Mouse (Mus musculus) G1E (cell line): Measurements from ENCODE around the gene Smok3c. TPM values are rescaled to one million over a fixed set of nuclear protein-coding genes. Genes with fewer than 3 reads are reported as not detected.

Experiments
- ATAC-seq: 2 replicates; pipeline ENCODE4 v1.8.0; 2016; ENCODE audit warnings: mild to moderate bottlenecking; ENCODE audit not compliant: insufficient number of reproducible peaks, poor library complexity, low FRiP score, severe bottlenecking; ENCODE audit errors: extremely low read depth
- DNase-seq: peaks from one replicate; pipeline ENCODE4 v3.0.0; 2012; ENCODE audit warnings: low spot score
- H3K27me3 ChIP-seq: 2 replicates; pipeline ENCODE4 v1.6.1; 2012; ENCODE audit warnings: mild to moderate bottlenecking, low read length, inconsistent platforms; ENCODE audit not compliant: insufficient read depth
- H3K36me3 ChIP-seq: replicated peaks from 2 replicates; pipeline ENCODE3; 2012; ENCODE audit warnings: mild to moderate bottlenecking, inconsistent platforms
- H3K4me1 ChIP-seq: 2 replicates; pipeline ENCODE4 v1.6.1; 2012; ENCODE audit warnings: low read depth, low read length, inconsistent platforms, mixed read lengths; ENCODE audit not compliant: insufficient read depth
- H3K4me3 ChIP-seq: 2 replicates; pipeline ENCODE4 v1.5.1; 2012; ENCODE audit warnings: low read depth, mild to moderate bottlenecking, inconsistent platforms, low read length, moderate library complexity, mixed read lengths
- H3K9me3 ChIP-seq: replicated peaks from 2 replicates; pipeline ENCODE4 v1.6.1; 2012; ENCODE audit warnings: inconsistent platforms
- CTCF ChIP-seq: IDR thresholded peaks from 2 replicates; pipeline ENCODE4 v1.5.1; 2012; ENCODE audit warnings: low read depth, low read length, inconsistent platforms, mixed read lengths
- GATA1 ChIP-seq: IDR thresholded peaks from 2 replicates; pipeline ENCODE4 v1.6.1; 2012; ENCODE audit warnings: borderline replicate concordance, low read length, inconsistent platforms, mixed read lengths
- GATA2 ChIP-seq: IDR thresholded peaks from 2 replicates; pipeline ENCODE4 v1.6.1; 2012; ENCODE audit warnings: low read depth, low read length, inconsistent platforms, borderline replicate concordance
- POLR2AphosphoS5 ChIP-seq: IDR thresholded peaks from 2 replicates; pipeline ENCODE4 v1.6.1; 2012; ENCODE audit warnings: low read depth, low read length, inconsistent platforms; ENCODE audit not compliant: insufficient replicate concordance
- TAL1 ChIP-seq: conservative IDR thresholded peaks from 2 replicates; pipeline ENCODE4 v1.6.1; 2012; ENCODE audit warnings: low read depth, low read length, inconsistent platforms, mixed read lengths
- polyA plus RNA-seq: library from polyadenylated mRNA; stranded (reverse); fragments of >175 nt; gene quantifications from 2 replicates; pipeline ENCODE4 v1.2.3, GENCODE M21; 2012
- total RNA-seq, 2 experiments: library from RNA; stranded (forward) in 1 of 2; stranded (reverse) in 1 of 2; fragments of 200-1000 nt in 1 of 2; fragments of >200 nt in 1 of 2; fragmentation: Nextera tagmentation in 1 of 2; gene quantifications; 2 replicates each; pipeline ENCODE4 v1.2.3; 2014 to 2017

Gene Smok3c
- total and polyA plus RNA-seq, 3 experiments = 0.11 TPM; not detected in 2

- ATAC-seq (no peak), DNase-seq (no peak)
- Histone ChIP-seq H3K9me3 (0 out of 2 replicates have a peak, but pooled peaks cover 2% of the 10 kb centered on the region), H3K27me3 (peaks cover 2% of the 10 kb centered on the region; the same call in 1 of the 2 replicates), H3K4me1 (no peaks in the 10 kb centered on the region), H3K4me3 (no peak overlapping the region), H3K36me3 (no peaks in the 10 kb centered on the region)
- no peak for TF ChIP-seq CTCF
- no peak for TF ChIP-seq POLR2AphosphoS5
- TF ChIP-seq GATA1 = no peak
- TF ChIP-seq TAL1 = no peak
- TF ChIP-seq GATA2 = no peak
Measured at GRCm38 (mm10) chr5:138073803-138074202, 20.8 kb downstream of the Smok3c start.

GRCm38 (mm10) chr5:138075684-138076083 lies 22.7 kb downstream of the Smok3c start:
- TF ChIP-seq GATA1 (no peak), GATA2 (no peak), TAL1 (no peak), CTCF (no peak), POLR2AphosphoS5 (no peak)
- H3K9me3 ChIP-seq = 0 out of 2 replicates have a peak, but pooled peaks cover 2% of the 10 kb centered on the region
- H3K4me1 ChIP-seq = no peaks in the 10 kb centered on the region
- H3K27me3 ChIP-seq = peaks cover 2% of the 10 kb centered on the region; the same call in 1 of the 2 replicates
- H3K36me3 ChIP-seq = no peaks in the 10 kb centered on the region
- DNase-seq (no peak), ATAC-seq (no peak)
- H3K4me3 ChIP-seq = no peak overlapping the region

GRCm38 (mm10) chr5:138076148-138076547 lies 23.2 kb downstream of the Smok3c start:
- DNase-seq (no peak), ATAC-seq (no peak)
- H3K4me1 ChIP-seq = no peaks in the 10 kb centered on the region
- H3K27me3 ChIP-seq = peaks cover 2% of the 10 kb centered on the region; the same call in 1 of the 2 replicates
- no peaks in the 10 kb centered on the region for H3K36me3 ChIP-seq
- H3K4me3 ChIP-seq = no peak overlapping the region
- 0 out of 2 replicates have a peak, but pooled peaks cover 2% of the 10 kb centered on the region for H3K9me3 ChIP-seq
- TF ChIP-seq TAL1 (no peak), GATA1 (no peak), POLR2AphosphoS5 (no peak), GATA2 (no peak), CTCF (no peak)

GRCm38 (mm10) chr5:138080456-138080855 lies 27.5 kb downstream of the Smok3c start:
- Histone ChIP-seq H3K4me1 (peaks cover 11% of the 10 kb centered on the region), H3K9me3 (0 out of 2 replicates have a peak, but pooled peaks cover 2% of the 10 kb centered on the region), H3K4me3 (no peak overlapping the region), H3K36me3 (no peaks in the 10 kb centered on the region), H3K27me3 (no peaks in the 10 kb centered on the region; the same call in 1 of the 2 replicates)
- DNase-seq = no peak
- no peak for TF ChIP-seq GATA2
- no peak for TF ChIP-seq POLR2AphosphoS5
- no peak for TF ChIP-seq CTCF
- no peak for TF ChIP-seq GATA1
- no peak for TF ChIP-seq TAL1
- no peak for ATAC-seq

- no peaks in the 10 kb centered on the region for H3K36me3 ChIP-seq
- no peaks in the 10 kb centered on the region; the same call in 1 of the 2 replicates for H3K27me3 ChIP-seq
- no peak for ATAC-seq
- DNase-seq = no peak
- H3K4me3 ChIP-seq = no peak overlapping the region
- peaks cover 11% of the 10 kb centered on the region for H3K4me1 ChIP-seq
- TF ChIP-seq GATA1 = no peak
- H3K9me3 ChIP-seq = 0 out of 2 replicates have a peak, but pooled peaks cover 2% of the 10 kb centered on the region
Measured at GRCm38 (mm10) chr5:138081446-138081845, 28.5 kb downstream of the Smok3c start.

GRCm38 (mm10) chr5:138083318-138083900 lies 30.4 kb downstream of the Smok3c start:
- TF ChIP-seq POLR2AphosphoS5 (no peak), GATA1 (no peak)
- no peaks in the 10 kb centered on the region; the same call in 1 of the 2 replicates for H3K27me3 ChIP-seq
- ATAC-seq = no peak
- H3K4me1 ChIP-seq = peaks cover 23% of the 10 kb centered on the region
- H3K4me3 ChIP-seq = no peak overlapping the region
- 0 out of 2 replicates have a peak, but pooled peaks cover 2% of the 10 kb centered on the region for H3K9me3 ChIP-seq
- H3K36me3 ChIP-seq = peaks cover 17% of the 10 kb centered on the region
- no peak for DNase-seq
